Mouse (Mus musculus) liver, embryonic 14.5 days (tissue): Measurements from ENCODE around the gene Cactin.

Source experiments
- CTCF ChIP-seq: IDR thresholded peaks from 2 replicates; pipeline ENCODE4 v1.5.1; 2016; ENCODE audit warnings: antibody characterized with exemption, low read depth, control low read depth
- EP300 ChIP-seq: IDR thresholded peaks from 2 replicates; pipeline ENCODE4 v1.6.1; 2016; ENCODE audit warnings: antibody characterized with exemption, low read depth

DNA sequence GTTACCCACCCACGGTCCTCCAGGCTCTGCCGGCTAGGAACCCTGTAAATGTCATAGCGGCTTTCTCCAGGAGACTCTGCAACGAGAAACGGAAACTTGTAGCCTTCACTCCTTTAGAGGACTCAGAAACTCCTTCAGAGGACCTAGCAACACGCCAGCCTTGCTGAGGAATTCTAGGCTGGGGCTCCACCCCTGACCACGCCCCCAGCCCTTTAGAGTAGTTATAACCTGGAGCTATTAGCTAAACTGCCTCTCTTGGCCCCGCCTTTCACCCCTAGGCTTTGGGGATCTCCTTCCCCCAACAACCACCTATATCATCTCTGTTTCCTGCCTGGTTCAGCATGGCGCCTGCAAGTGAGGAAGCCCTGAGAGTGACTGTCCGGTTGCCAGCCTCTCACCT is 41.4 kb upstream of the Cactin start:
- no peak for TF ChIP-seq CTCF
- no peak for TF ChIP-seq EP300
